Mouse (Mus musculus): ENCODE measurements around the gene Kcnc1. TPM values are rescaled to one million over a fixed set of nuclear protein-coding genes. Genes with fewer than 3 reads are reported as not detected.

Gene Kcnc1
- polyA plus RNA-seq (2014; fragmentation: Nextera tagmentation; extraction: Ambion mirVana) = 1.7 and 3.1 TPM in 2 replicates

DNA sequence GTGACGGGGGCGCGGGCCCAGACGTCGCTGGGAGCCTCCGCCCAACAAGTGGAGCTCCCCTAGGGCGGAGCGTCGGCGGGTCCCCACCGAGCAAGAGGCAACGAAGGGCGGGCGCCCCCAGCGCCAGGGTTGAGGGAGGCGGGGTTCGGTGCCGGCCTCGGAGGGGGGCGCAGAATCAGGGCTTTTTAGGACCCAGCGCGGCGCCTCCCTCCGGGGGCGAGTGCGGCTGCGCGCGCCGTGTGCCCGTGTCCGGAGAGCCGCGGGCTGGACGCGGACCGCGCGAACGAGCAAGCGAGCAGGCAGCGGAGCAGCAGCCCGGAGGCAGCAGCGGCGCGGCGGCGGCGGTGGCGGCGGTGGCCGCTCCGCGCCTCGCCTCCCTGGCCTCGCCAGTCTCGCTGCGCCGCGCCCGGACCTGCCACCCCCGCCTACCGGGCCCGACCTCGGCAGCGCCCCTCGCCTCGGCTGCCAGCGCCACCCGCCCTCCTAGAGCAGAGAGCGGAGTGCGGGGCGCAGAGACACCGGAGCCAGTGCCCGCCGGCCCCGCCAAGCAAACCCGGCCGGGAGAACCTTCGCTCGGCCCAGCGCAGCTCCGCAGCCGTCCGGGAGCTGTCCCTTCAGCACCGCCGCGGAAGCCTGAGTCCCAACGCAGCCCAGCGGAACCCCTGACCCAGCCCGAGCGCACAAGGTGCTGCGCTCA lies at the start of gene Kcnc1:
Gene Kcnc1, plus strand, starts transcription at position 267 of the 697 bp plus-strand sequence.
- H3K27ac ChIP-seq (ENCODE audit: low read depth, low read length) = peak within 1 kb of the TSS; percentile 54
- DNase-seq (ENCODE audit: low spot score) = peak; percentile 85

GRCm38 (mm10) chr7:46347692-46348091 lies 48.6 kb upstream of the Kcnc1 start:
- DNase-seq (ENCODE audit: low spot score) = no peak
- ATAC-seq (ENCODE audit: low FRiP score) = no peak
- H3K27me3 ChIP-seq (ENCODE audit: control insufficient read depth, insufficient read depth, low read length) = peaks cover 17% of the 10 kb centered on the region
- H3K4me1 ChIP-seq (replicated peaks; ENCODE audit: control insufficient read depth, insufficient read depth, low read length) = no peaks in the 10 kb centered on the region
- no peaks in the 10 kb centered on the region for H3K36me3 ChIP-seq (ENCODE audit: control insufficient read depth, insufficient read depth, low read length)
- no peak overlapping the region for H3K27ac ChIP-seq (ENCODE audit: low read depth, low read length)
- H3K9me3 ChIP-seq (ENCODE audit: control insufficient read depth, low read length) = no peaks in the 10 kb centered on the region
- H3K9ac ChIP-seq (ENCODE audit: low read depth, low read length) = no peak overlapping the region
- WGBS = 62% methylated on average over 4 of the region's 4 CpGs
- H3K4me2 ChIP-seq (replicated peaks; ENCODE audit: low read depth, low read length) = no peak overlapping the region
- H3K4me3 ChIP-seq (ENCODE audit: low read depth, low read length) = no peak overlapping the region

More for the DNA sequence above, at the start of gene Kcnc1:
- Histone ChIP-seq H3K4me2 (replicated peaks; ENCODE audit: low read depth, low read length) (peak within 1 kb of the TSS; percentile 93), H3K4me3 (ENCODE audit: low read depth, low read length) (peak within 1 kb of the TSS; percentile 63), H3K9me3 (ENCODE audit: control insufficient read depth, low read length) (no peaks in the 10 kb centered on the region), H3K9ac (ENCODE audit: low read depth, low read length) (peak within 1 kb of the TSS; percentile 75), H3K36me3 (ENCODE audit: control insufficient read depth, insufficient read depth, low read length) (no peaks in the 10 kb centered on the region), H3K4me1 (replicated peaks; ENCODE audit: control insufficient read depth, insufficient read depth, low read length) (peaks cover 4% of the 10 kb centered on the region), H3K27me3 (ENCODE audit: control insufficient read depth, insufficient read depth, low read length) (peaks cover 53% of the 10 kb centered on the region)
- WGBS = under 1% methylated on average over 54 of the region's 93 CpGs
- peak; percentile 69 for ATAC-seq (ENCODE audit: low FRiP score)

- no peak overlapping the region for H3K27ac ChIP-seq (ENCODE audit: low read depth, low read length)
- no peak overlapping the region for H3K4me3 ChIP-seq (ENCODE audit: low read depth, low read length)
- peaks cover 17% of the 10 kb centered on the region for H3K27me3 ChIP-seq (ENCODE audit: control insufficient read depth, insufficient read depth, low read length)
- H3K4me1 ChIP-seq (replicated peaks; ENCODE audit: control insufficient read depth, insufficient read depth, low read length) = no peaks in the 10 kb centered on the region
- no peaks in the 10 kb centered on the region for H3K9me3 ChIP-seq (ENCODE audit: control insufficient read depth, low read length)
- H3K36me3 ChIP-seq (ENCODE audit: control insufficient read depth, insufficient read depth, low read length) = no peaks in the 10 kb centered on the region
- peak overlapping the region; percentile 30 for H3K4me2 ChIP-seq (replicated peaks; ENCODE audit: low read depth, low read length)
- no peak for ATAC-seq (ENCODE audit: low FRiP score)
- peak; percentile 39 for DNase-seq (ENCODE audit: low spot score)
- 3% methylated on average over 34 of the region's 36 CpGs for WGBS
- no peak overlapping the region for H3K9ac ChIP-seq (ENCODE audit: low read depth, low read length)
These were observed 47.5 kb upstream of the Kcnc1 start for GRCm38 (mm10) chr7:46348813-46349212.

DNA sequence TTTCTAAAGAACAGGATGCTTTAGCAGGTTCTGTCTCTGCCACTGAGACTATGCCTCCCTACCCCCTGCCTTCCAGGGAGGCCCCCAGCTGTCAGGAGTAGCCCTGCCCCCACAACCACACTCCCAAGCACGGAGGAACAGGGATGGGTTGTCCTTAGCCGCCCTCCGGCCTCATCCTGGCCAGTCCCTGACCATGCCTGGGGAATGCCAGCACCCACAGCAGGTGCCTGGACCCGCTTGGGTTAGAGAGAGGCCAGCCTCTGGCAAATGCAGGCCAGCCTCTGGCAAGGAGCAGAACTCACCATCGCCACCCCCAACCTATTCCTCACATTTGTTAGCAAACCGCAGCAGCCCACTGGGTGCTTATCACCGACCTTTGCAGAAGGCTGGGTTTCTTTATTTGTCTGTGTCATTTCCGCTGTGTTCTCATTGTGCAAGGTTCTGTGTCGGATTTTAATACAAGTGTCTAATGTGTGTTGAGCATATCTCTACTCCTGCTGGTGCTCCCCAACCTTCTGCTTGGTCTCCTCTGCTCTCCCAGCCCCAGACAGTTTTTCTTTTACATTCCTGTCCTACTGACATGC lies 46.1 kb upstream of the Kcnc1 start:
- H3K4me2 ChIP-seq (replicated peaks; ENCODE audit: low read depth, low read length) = no peak overlapping the region
- DNase-seq (ENCODE audit: low spot score) = no peak
- H3K4me3 ChIP-seq (ENCODE audit: low read depth, low read length) = no peak overlapping the region
- no peaks in the 10 kb centered on the region for H3K4me1 ChIP-seq (replicated peaks; ENCODE audit: control insufficient read depth, insufficient read depth, low read length)
- WGBS = 55% methylated on average over 9 of the region's 9 CpGs
- H3K36me3 ChIP-seq (ENCODE audit: control insufficient read depth, insufficient read depth, low read length) = no peaks in the 10 kb centered on the region
- no peak for ATAC-seq (ENCODE audit: low FRiP score)
- no peaks in the 10 kb centered on the region for H3K9me3 ChIP-seq (ENCODE audit: control insufficient read depth, low read length)
- no peak overlapping the region for H3K9ac ChIP-seq (ENCODE audit: low read depth, low read length)
- H3K27ac ChIP-seq (ENCODE audit: low read depth, low read length) = no peak overlapping the region
- H3K27me3 ChIP-seq (ENCODE audit: control insufficient read depth, insufficient read depth, low read length) = peaks cover 17% of the 10 kb centered on the region

DNA sequence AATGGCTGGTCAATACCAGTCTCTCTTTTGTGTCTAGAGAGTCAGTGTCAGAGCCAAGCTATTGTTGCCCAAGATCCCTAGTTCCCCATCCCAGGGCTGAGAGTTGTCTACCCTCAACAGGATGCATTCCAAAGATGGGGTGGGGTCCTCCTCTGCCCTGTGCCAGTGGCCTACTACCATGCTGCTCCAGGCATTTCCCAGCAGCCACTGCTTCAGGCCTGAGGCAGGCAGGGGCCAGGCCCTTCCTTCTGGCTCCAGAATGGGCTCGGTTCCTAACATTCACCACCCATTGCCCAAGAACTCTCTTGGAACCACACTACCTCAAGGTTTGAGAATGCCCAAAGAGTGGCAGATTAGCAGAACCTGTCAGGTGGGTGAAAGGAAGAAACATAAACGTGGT lies 43.5 kb upstream of the Kcnc1 start:
- 66% methylated on average over 2 of the region's 2 CpGs for WGBS
- H3K36me3 ChIP-seq (ENCODE audit: control insufficient read depth, insufficient read depth, low read length) = no peaks in the 10 kb centered on the region
- no peak for ATAC-seq (ENCODE audit: low FRiP score)
- no peak for DNase-seq (ENCODE audit: low spot score)
- no peak overlapping the region for H3K4me2 ChIP-seq (replicated peaks; ENCODE audit: low read depth, low read length)
- H3K27me3 ChIP-seq (ENCODE audit: control insufficient read depth, insufficient read depth, low read length) = peaks cover 17% of the 10 kb centered on the region
- no peak overlapping the region for H3K27ac ChIP-seq (ENCODE audit: low read depth, low read length)
- H3K4me1 ChIP-seq (replicated peaks; ENCODE audit: control insufficient read depth, insufficient read depth, low read length) = no peaks in the 10 kb centered on the region
- no peaks in the 10 kb centered on the region for H3K9me3 ChIP-seq (ENCODE audit: control insufficient read depth, low read length)
- no peak overlapping the region for H3K4me3 ChIP-seq (ENCODE audit: low read depth, low read length)
- no peak overlapping the region for H3K9ac ChIP-seq (ENCODE audit: low read depth, low read length)

- Histone ChIP-seq H3K36me3 (ENCODE audit: control insufficient read depth, insufficient read depth, low read length) (no peaks in the 10 kb centered on the region), H3K9ac (ENCODE audit: low read depth, low read length) (no peak overlapping the region), H3K27me3 (ENCODE audit: control insufficient read depth, insufficient read depth, low read length) (peaks cover 13% of the 10 kb centered on the region), H3K4me1 (replicated peaks; ENCODE audit: control insufficient read depth, insufficient read depth, low read length) (no peaks in the 10 kb centered on the region), H3K9me3 (ENCODE audit: control insufficient read depth, low read length) (no peaks in the 10 kb centered on the region), H3K27ac (ENCODE audit: low read depth, low read length) (no peak overlapping the region), H3K4me2 (replicated peaks; ENCODE audit: low read depth, low read length) (no peak overlapping the region), H3K4me3 (ENCODE audit: low read depth, low read length) (no peak overlapping the region)
- ATAC-seq (ENCODE audit: low FRiP score) (no peak), DNase-seq (ENCODE audit: low spot score) (no peak)
- 70% methylated on average over 8 of the region's 8 CpGs for WGBS
These were observed 43.1 kb upstream of the Kcnc1 start for GRCm38 (mm10) chr7:46353216-46353615.

- Histone ChIP-seq H3K4me1 (replicated peaks; ENCODE audit: control insufficient read depth, insufficient read depth, low read length) (no peaks in the 10 kb centered on the region), H3K9me3 (ENCODE audit: control insufficient read depth, low read length) (no peaks in the 10 kb centered on the region), H3K9ac (ENCODE audit: low read depth, low read length) (no peak overlapping the region), H3K27ac (ENCODE audit: low read depth, low read length) (no peak overlapping the region), H3K4me3 (ENCODE audit: low read depth, low read length) (no peak overlapping the region), H3K36me3 (ENCODE audit: control insufficient read depth, insufficient read depth, low read length) (no peaks in the 10 kb centered on the region), H3K27me3 (ENCODE audit: control insufficient read depth, insufficient read depth, low read length) (peaks cover 7% of the 10 kb centered on the region), H3K4me2 (replicated peaks; ENCODE audit: low read depth, low read length) (no peak overlapping the region)
- DNase-seq (ENCODE audit: low spot score) (no peak), ATAC-seq (ENCODE audit: low FRiP score) (no peak)
- 68% methylated on average over 4 of the region's 4 CpGs for WGBS
These were observed 42.4 kb upstream of the Kcnc1 start for GRCm38 (mm10) chr7:46353875-46354274.

GRCm38 (mm10) chr7:46361776-46362175 lies 34.5 kb upstream of the Kcnc1 start:
- ATAC-seq (ENCODE audit: low FRiP score) (no peak), DNase-seq (ENCODE audit: low spot score) (no peak)
- Histone ChIP-seq H3K27ac (ENCODE audit: low read depth, low read length) (no peak overlapping the region), H3K4me3 (ENCODE audit: low read depth, low read length) (no peak overlapping the region), H3K4me1 (replicated peaks; ENCODE audit: control insufficient read depth, insufficient read depth, low read length) (no peaks in the 10 kb centered on the region), H3K9me3 (ENCODE audit: control insufficient read depth, low read length) (no peaks in the 10 kb centered on the region), H3K9ac (ENCODE audit: low read depth, low read length) (no peak overlapping the region), H3K36me3 (ENCODE audit: control insufficient read depth, insufficient read depth, low read length) (no peaks in the 10 kb centered on the region), H3K27me3 (ENCODE audit: control insufficient read depth, insufficient read depth, low read length) (no peaks in the 10 kb centered on the region), H3K4me2 (replicated peaks; ENCODE audit: low read depth, low read length) (no peak overlapping the region)

GRCm38 (mm10) chr7:46364154-46364553 lies 32.1 kb upstream of the Kcnc1 start:
- ATAC-seq (ENCODE audit: low FRiP score) (no peak), DNase-seq (ENCODE audit: low spot score) (no peak)
- Histone ChIP-seq H3K9ac (ENCODE audit: low read depth, low read length) (no peak overlapping the region), H3K9me3 (ENCODE audit: control insufficient read depth, low read length) (no peaks in the 10 kb centered on the region), H3K4me2 (replicated peaks; ENCODE audit: low read depth, low read length) (no peak overlapping the region), H3K4me3 (ENCODE audit: low read depth, low read length) (no peak overlapping the region), H3K27me3 (ENCODE audit: control insufficient read depth, insufficient read depth, low read length) (no peaks in the 10 kb centered on the region), H3K36me3 (ENCODE audit: control insufficient read depth, insufficient read depth, low read length) (no peaks in the 10 kb centered on the region), H3K4me1 (replicated peaks; ENCODE audit: control insufficient read depth, insufficient read depth, low read length) (no peaks in the 10 kb centered on the region), H3K27ac (ENCODE audit: low read depth, low read length) (no peak overlapping the region)
- WGBS = 55% methylated on average over 4 of the region's 5 CpGs
